Mouse (Mus musculus) CD4-positive helper T cell, adult 2 months (primary cell): ENCODE measurements around the gene 2310022B05Rik.

Experiments
- DNase-seq: peaks from one replicate; pipeline ENCODE4 v3.0.0-alpha.2; 2012; ENCODE audit warnings: low read depth, missing footprints, low spot score

Gene 2310022B05Rik

GRCm38 (mm10) chr8:124608239-124608971 is 54.8 kb downstream of the 2310022B05Rik start:
- no peak for DNase-seq

GRCm38 (mm10) chr8:124604066-124604465 is 59.1 kb downstream of the 2310022B05Rik start:
- no peak for DNase-seq

GRCm38 (mm10) chr8:124589393-124589792 is 73.8 kb downstream of the 2310022B05Rik start:
- DNase-seq: no peak

- DNase-seq: no peak
Measured at GRCm38 (mm10) chr8:124586556-124586955, 76.6 kb downstream of the 2310022B05Rik start.
